Mouse (Mus musculus) small intestine, adult 2 months (tissue): Measurements from ENCODE around the gene Olfr432.

Experiments
- CTCF ChIP-seq: fragments of 200-500 bp; IDR thresholded peaks from 2 replicates; pipeline ENCODE4 v1.5.1; 2012; ENCODE audit warnings: low read depth, mild to moderate bottlenecking, control low read depth, inconsistent platforms, low read length, moderate library complexity, mixed read lengths; ENCODE audit not compliant: insufficient replicate concordance, insufficient read length; ENCODE audit errors: extremely low read depth
- POLR2A ChIP-seq: fragments of 200-500 bp; IDR thresholded peaks from 2 replicates; pipeline ENCODE4 v1.6.1; 2012; ENCODE audit warnings: low read depth, mild to moderate bottlenecking, control low read depth, inconsistent platforms, low read length, moderate library complexity

- no peak for TF ChIP-seq CTCF
- TF ChIP-seq POLR2A = no peak
These were observed at the start of gene Olfr432 for GRCm38 (mm10) chr1:174048893-174049292.
